In genomic region chr4:137927741-137928535, GRCm38 (mm10) we compare ENCODE assay signal across 16 mouse cellular contexts.
DNase-seq lines count a peak whose midpoint lies in the region; ATAC-seq and TF ChIP-seq lines count a peak whose summit lies in the region.
"Had no signal": no experiment of that assay in that cellular context is flagged by ENCODE, and none has a peak within 500 bp of the region (broad histone marks: within the 10 kb centered on the region; RNA-seq: fewer than 3 reads in every experiment).

No protein-coding gene starts in this region.

- H3K4me3 ChIP-seq in heart, embryonic 10.5 days, result 0 out of 2 replicates have a peak overlapping the region, but pooled peaks have one; percentile 5
- no peak overlapping the region for H3K4me3 ChIP-seq in lung, embryonic 15.5 days
- H3K4me3 ChIP-seq in lung, adult 2 months (replicated peaks; ENCODE audit: extremely low read depth, low read depth, low read length), result no peak overlapping the region
- H3K4me3 ChIP-seq in limb, embryonic 13.5 days, result no peak overlapping the region
- no peak overlapping the region for H3K4me3 ChIP-seq in liver, postnatal 0 days (ENCODE audit: low read depth, low read length)
- H3K4me3 ChIP-seq: neural tube, embryonic 13.5 days had no signal

- H3K27me3 ChIP-seq in heart, embryonic 10.5 days (ENCODE audit: insufficient read depth, poor library complexity, severe bottlenecking), result no peaks in the 10 kb centered on the region
- peaks cover 31% of the 10 kb centered on the region; the same call in 1 of the 2 replicates for H3K27me3 ChIP-seq in lung, embryonic 15.5 days
- H3K27me3 ChIP-seq in limb, embryonic 13.5 days, result no peaks in the 10 kb centered on the region
- no peaks in the 10 kb centered on the region for H3K27me3 ChIP-seq in liver, postnatal 0 days (ENCODE audit: insufficient read depth, low read length)
- H3K27me3 ChIP-seq: neural tube, embryonic 13.5 days had no signal

- H3K4me1 ChIP-seq in heart, embryonic 10.5 days, result peaks cover 68% of the 10 kb centered on the region
- H3K4me1 ChIP-seq in lung, embryonic 15.5 days, result peaks cover 56% of the 10 kb centered on the region
- peaks cover 25% of the 10 kb centered on the region for H3K4me1 ChIP-seq in lung, adult 2 months (ENCODE audit: control insufficient read depth, insufficient read depth, low read length)
- H3K4me1 ChIP-seq in limb, embryonic 13.5 days, result peaks cover 58% of the 10 kb centered on the region
- H3K4me1 ChIP-seq in liver, postnatal 0 days (ENCODE audit: insufficient read depth), result peaks cover 17% of the 10 kb centered on the region

- peak overlapping the region; percentile 84 for H3K27ac ChIP-seq in heart, embryonic 10.5 days
- 0 out of 2 replicates have a peak overlapping the region, but pooled peaks have one; percentile 91 for H3K27ac ChIP-seq in lung, embryonic 15.5 days
- peak overlapping the region; percentile 33; the same call in 1 of the 2 replicates for H3K27ac ChIP-seq in limb, embryonic 13.5 days
- H3K27ac ChIP-seq in liver, postnatal 0 days (ENCODE audit: low read depth), result 0 out of 2 replicates have a peak overlapping the region, but pooled peaks have one; percentile 7
- H3K27ac ChIP-seq: neural tube, embryonic 13.5 days had no signal

- no peak overlapping the region for H3K9ac ChIP-seq in lung, embryonic 15.5 days
- H3K9ac ChIP-seq in limb, embryonic 13.5 days, result 0 out of 2 replicates have a peak overlapping the region, but pooled peaks have one; percentile 14
- no peak overlapping the region for H3K9ac ChIP-seq in liver, postnatal 0 days (replicated peaks)
- H3K9ac ChIP-seq: neural tube, embryonic 13.5 days had no signal

- H3K9me3 ChIP-seq in heart, embryonic 10.5 days, result no peaks in the 10 kb centered on the region
- H3K9me3 ChIP-seq in lung, embryonic 15.5 days, result no peaks in the 10 kb centered on the region
- H3K9me3 ChIP-seq in limb, embryonic 13.5 days, result no peaks in the 10 kb centered on the region
- no peaks in the 10 kb centered on the region for H3K9me3 ChIP-seq in liver, postnatal 0 days (ENCODE audit: low read length)
- H3K9me3 ChIP-seq: neural tube, embryonic 13.5 days had no signal

- no peak for TF ChIP-seq CTCF in lung, adult 2 months (IDR thresholded peaks at IDR 0.05; ENCODE audit: insufficient read depth, low read length)
- TF ChIP-seq CTCF in liver, postnatal 0 days (IDR thresholded peaks at IDR 0.05; ENCODE audit: low read depth), result no peak

- no peak for TF ChIP-seq POLR2A in lung, adult 2 months (IDR thresholded peaks at IDR 0.05; ENCODE audit: borderline replicate concordance, extremely low read depth, low read depth, low read length)

- no peak for TF ChIP-seq EP300 in liver, postnatal 0 days (IDR thresholded peaks at IDR 0.05; ENCODE audit: low read depth)

- WGBS in heart, embryonic 10.5 days, result 59% methylated on average over 12 of the region's 12 CpGs
- WGBS in lung, embryonic 15.5 days, result 82% methylated on average over 12 of the region's 12 CpGs
- WGBS in lung, adult 2 months, result 91% methylated on average over 12 of the region's 12 CpGs
- 86% methylated on average over 12 of the region's 12 CpGs for WGBS in limb, embryonic 13.5 days
- 75% methylated on average over 12 of the region's 12 CpGs for WGBS in liver, postnatal 0 days (ENCODE audit: insufficient replicate concordance)

- H3K4me2 ChIP-seq in lung, embryonic 15.5 days, result no peak overlapping the region
- H3K4me2 ChIP-seq in limb, embryonic 13.5 days (replicated peaks), result no peak overlapping the region
- H3K4me2 ChIP-seq in liver, postnatal 0 days (ENCODE audit: low read depth, low read length), result no peak overlapping the region
- H3K4me2 ChIP-seq: neural tube, embryonic 13.5 days had no signal

- no peak for DNase-seq in heart, embryonic 10.5 days (ENCODE audit: low spot score)
- DNase-seq in heart, postnatal 36 days, result no peak
- DNase-seq in lung, adult 2 months, result no peak
- no peak for DNase-seq in liver, postnatal 0 days
- no peak for DNase-seq in retina, postnatal 1 day
- no peak for DNase-seq in left cerebral cortex, postnatal 4 days
- DNase-seq: cerebellum, adult 8-10 months; gastrocnemius, postnatal 25 days; layer of hippocampus, adult 9-11 months; right cerebral cortex, postnatal 4 days; thymus, adult 2 months had no signal

- intact Hi-C loops in heart, postnatal 36 days (cut with DNase I), result no loop called here
- intact Hi-C loops in left cerebral cortex, postnatal 4 days (cut with DNase I), result no loop called here

- peaks cover 41% of the 10 kb centered on the region for H3K36me3 ChIP-seq in heart, embryonic 10.5 days
- H3K36me3 ChIP-seq in lung, embryonic 15.5 days, result no peaks in the 10 kb centered on the region; the same call in 1 of the 2 replicates
- H3K36me3 ChIP-seq in limb, embryonic 13.5 days, result peaks cover 47% of the 10 kb centered on the region
- H3K36me3 ChIP-seq in liver, postnatal 0 days (replicated peaks; ENCODE audit: insufficient read depth, low read length), result peaks cover 15% of the 10 kb centered on the region

- no peak for ATAC-seq in lung, embryonic 15.5 days (ENCODE audit: borderline replicate concordance, extremely low read depth, low FRiP score, low TSS enrichment)
- ATAC-seq in limb, embryonic 13.5 days (ENCODE audit: low FRiP score, low read depth), result no peak
- no peak for ATAC-seq in liver, postnatal 0 days
- ATAC-seq: forebrain, embryonic 16.5 days; lung, postnatal 0 days had no signal

Comparison
In these comparisons a context has a peak if more than half of its experiments do, and no peak if none do; other contexts are left out.
1. H3K27ac ChIP-seq: peak in every context shown above with its lines; median percentile 91 in lung, embryonic 15.5 days; 84 in heart, embryonic 10.5 days; 33 in limb, embryonic 13.5 days; 7 in liver, postnatal 0 days.